Mouse (Mus musculus) myocyte (in vitro differentiated cells): Measurements from ENCODE around the gene Pygl.

Experiments used
- CEBPB ChIP-seq: IDR thresholded peaks from 2 replicates; pipeline ENCODE4 v1.6.1; 2011; ENCODE audit warnings: mild to moderate bottlenecking, moderate library complexity; ENCODE audit not compliant: poor library complexity, insufficient read depth, severe bottlenecking
- E2F4 ChIP-seq: IDR thresholded peaks from one replicate; pipeline ENCODE4 v1.6.1; 2011; ENCODE audit warnings: mild to moderate bottlenecking, control low read depth, moderate library complexity; ENCODE audit not compliant: insufficient read depth
- MYOG ChIP-seq, 3 experiments: IDR thresholded peaks; one replicate each; pipeline ENCODE4 v1.6.1; 2011; ENCODE audit warnings: control low read depth in 2 of 3, low read depth in 2 of 3, mild to moderate bottlenecking in 2 of 3; ENCODE audit not compliant: insufficient read length in 2 of 3, control insufficient read depth in 1 of 3, insufficient read depth in 1 of 3
- POLR2A ChIP-seq: IDR thresholded peaks from one replicate; pipeline ENCODE4 v1.6.1; 2011; ENCODE audit warnings: low read depth, mild to moderate bottlenecking, control low read depth, moderate library complexity; ENCODE audit not compliant: insufficient read length
- TCF12 ChIP-seq: IDR thresholded peaks from one replicate; pipeline ENCODE4 v1.6.1; 2011; ENCODE audit warnings: mild to moderate bottlenecking, control low read depth; ENCODE audit not compliant: poor library complexity, insufficient read depth, severe bottlenecking
- USF1 ChIP-seq: IDR thresholded peaks from one replicate; pipeline ENCODE4 v1.6.1; 2011; ENCODE audit warnings: low read depth, mild to moderate bottlenecking, control low read depth, moderate library complexity

DNA sequence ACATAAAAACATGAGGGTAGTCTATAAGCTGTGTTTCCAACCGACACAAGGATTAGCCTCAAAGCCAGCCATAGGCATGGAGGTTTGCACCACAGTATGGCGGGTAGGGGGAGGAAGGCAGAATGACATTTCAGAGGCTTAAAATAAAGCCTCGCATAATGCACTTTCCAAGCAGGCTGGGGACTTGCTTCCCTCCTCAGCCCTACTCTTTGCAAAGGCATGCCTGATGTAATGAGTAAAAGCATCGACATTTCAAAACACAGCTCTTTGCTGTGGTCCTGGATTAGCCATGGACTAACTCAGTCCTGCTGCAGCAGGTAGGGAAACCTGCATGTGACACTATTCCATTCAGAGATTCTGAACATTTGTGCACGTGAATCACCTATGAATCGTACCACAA, 38.4 kb upstream of the Pygl start:
- TF ChIP-seq TCF12, result no peak
- TF ChIP-seq CEBPB, result no peak
- TF ChIP-seq USF1, result no peak
- TF ChIP-seq MYOG (IDR thresholded peaks at IDR 0.05; ENCODE audit: control insufficient read depth in 1 of 3, insufficient read depth in 1 of 3, insufficient read length in 2 of 3, low read depth in 2 of 3), result no peak
- TF ChIP-seq POLR2A, result no peak
- no peak for TF ChIP-seq E2F4
